Mouse (Mus musculus) neutrophil, adult 5-6 weeks (primary cell): ENCODE results near the gene Pla2g4e. TPM values are rescaled to one million over a fixed set of nuclear protein-coding genes. Genes with fewer than 3 reads are reported as not detected.
"Not testable (repeated sequence)": the region's sequence is repeated elsewhere in the genome, so short reads cannot be mapped to it uniquely, and the experiment has no call there.

ENCODE experiments used
- ATAC-seq: fragments of 151-379, 151-347 bp; 2 replicates; pipeline ENCODE4 v1.8.0; 2017; ENCODE audit warnings: mild to moderate bottlenecking, moderate TSS enrichment; ENCODE audit not compliant: insufficient number of reproducible peaks, poor library complexity, low FRiP score, severe bottlenecking; ENCODE audit errors: extremely low read depth
- total RNA-seq: library from RNA; stranded (forward); fragments of 200-1000 nt; gene quantifications from 2 replicates; pipeline ENCODE4 v1.2.3, GENCODE M21; 2017

Pla2g4e gene
- total RNA-seq, 1 experiment from 2014 or later: not detected

- no peak for ATAC-seq
Measured at GRCm38 (mm10) chr2:120242791-120243467, 2.2 kb downstream of the Pla2g4e start.

GRCm38 (mm10) chr2:120238733-120239132 is 6.4 kb downstream of the Pla2g4e start:
- not testable (repeated sequence) for ATAC-seq

GRCm38 (mm10) chr2:120237784-120238183 is 7.4 kb downstream of the Pla2g4e start:
- ATAC-seq: no peak

- ATAC-seq: no peak
Measured at GRCm38 (mm10) chr2:120235947-120236640, 9.0 kb downstream of the Pla2g4e start.

GRCm38 (mm10) chr2:120235381-120235780 is 9.8 kb downstream of the Pla2g4e start:
- no peak for ATAC-seq

- no peak for ATAC-seq
Measured at GRCm38 (mm10) chr2:120231642-120232041, 13.5 kb downstream of the Pla2g4e start.

GRCm38 (mm10) chr2:120214600-120214999 is 30.5 kb downstream of the Pla2g4e start:
- ATAC-seq: no peak

GRCm38 (mm10) chr2:120211448-120211847 is 33.7 kb downstream of the Pla2g4e start:
- ATAC-seq: no peak

- no peak for ATAC-seq
Measured at GRCm38 (mm10) chr2:120207926-120208325, 37.2 kb downstream of the Pla2g4e start.

- ATAC-seq: no peak
Measured at GRCm38 (mm10) chr2:120207028-120207427, 38.1 kb downstream of the Pla2g4e start.

GRCm38 (mm10) chr2:120203742-120204141 is 41.4 kb downstream of the Pla2g4e start:
- no peak for ATAC-seq

GRCm38 (mm10) chr2:120200077-120200476 is 45.1 kb downstream of the Pla2g4e start:
- no peak for ATAC-seq

- ATAC-seq: no peak
Measured at GRCm38 (mm10) chr2:120188174-120188573, 57.0 kb downstream of the Pla2g4e start.

- ATAC-seq: no peak
Measured at GRCm38 (mm10) chr2:120187583-120187982, 57.6 kb downstream of the Pla2g4e start.

- ATAC-seq: no peak
Measured at GRCm38 (mm10) chr2:120185527-120186276, 59.4 kb downstream of the Pla2g4e start.

- ATAC-seq: no peak
Measured at GRCm38 (mm10) chr2:120178936-120179335, 66.2 kb downstream of the Pla2g4e start.

- ATAC-seq: no peak
Measured at GRCm38 (mm10) chr2:120173718-120174117, 71.4 kb downstream of the Pla2g4e start.

- ATAC-seq: no peak
Measured at GRCm38 (mm10) chr2:120171362-120171761, 73.8 kb downstream of the Pla2g4e start.

- peak; percentile 16; the same call in 1 of the 2 replicates for ATAC-seq
Measured at GRCm38 (mm10) chr2:120170726-120171125, 74.4 kb downstream of the Pla2g4e start.

GRCm38 (mm10) chr2:120169382-120169781 is 75.8 kb downstream of the Pla2g4e start:
- ATAC-seq: no peak
